Mouse (Mus musculus): Measurements from ENCODE around the gene Chrna9. TPM values are rescaled to one million over a fixed set of nuclear protein-coding genes. Genes with fewer than 3 reads are reported as not detected.

Gene Chrna9
- polyA plus RNA-seq, 1 experiment = 1.4 TPM

DNA sequence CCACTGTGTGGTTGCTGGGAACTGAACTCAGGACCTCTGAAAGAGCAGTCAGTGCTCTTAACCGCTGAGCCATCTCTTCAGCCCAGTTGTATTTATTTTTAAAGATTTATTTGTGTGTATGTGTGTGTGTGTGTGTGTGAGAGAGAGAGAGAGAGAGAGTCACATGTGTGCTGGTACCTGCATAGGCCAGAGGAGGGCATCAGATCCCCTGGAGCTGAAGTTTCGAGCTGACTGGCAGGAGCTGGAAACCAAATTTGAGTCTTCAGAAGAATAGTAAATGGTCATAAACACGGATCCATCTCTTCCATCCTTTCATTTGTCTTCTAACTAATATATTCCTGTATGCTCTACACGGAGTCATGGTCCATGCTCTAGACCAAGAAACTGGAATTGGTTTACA, 1.5 kb upstream of the Chrna9 start:
- no peak for TF ChIP-seq CTCF (IDR thresholded peaks at IDR 0.05; ENCODE audit: insufficient read depth, low read length)
- TF ChIP-seq POLR2A (IDR thresholded peaks at IDR 0.05; ENCODE audit: borderline replicate concordance, extremely low read depth, low read depth, low read length) = no peak
- Histone ChIP-seq H3K4me3 (replicated peaks; ENCODE audit: extremely low read depth, low read depth, low read length) (no peak overlapping the region), H3K4me1 (ENCODE audit: control insufficient read depth, insufficient read depth, low read length) (no peaks in the 10 kb centered on the region)
- DNase-seq = no peak
- 95% methylated on average over 4 of the region's 4 CpGs for WGBS

GRCm38 (mm10) chr5:65933764-65934163, 957 bp upstream of the Chrna9 start:
- DNase-seq = no peak
- Histone ChIP-seq H3K4me1 (ENCODE audit: control insufficient read depth, insufficient read depth, low read length) (no peaks in the 10 kb centered on the region), H3K4me3 (replicated peaks; ENCODE audit: extremely low read depth, low read depth, low read length) (no peak overlapping the region)
- 76% methylated on average over 2 of the region's 2 CpGs for WGBS
- TF ChIP-seq CTCF (IDR thresholded peaks at IDR 0.05; ENCODE audit: insufficient read depth, low read length) (no peak), POLR2A (IDR thresholded peaks at IDR 0.05; ENCODE audit: borderline replicate concordance, extremely low read depth, low read depth, low read length) (no peak)

DNA sequence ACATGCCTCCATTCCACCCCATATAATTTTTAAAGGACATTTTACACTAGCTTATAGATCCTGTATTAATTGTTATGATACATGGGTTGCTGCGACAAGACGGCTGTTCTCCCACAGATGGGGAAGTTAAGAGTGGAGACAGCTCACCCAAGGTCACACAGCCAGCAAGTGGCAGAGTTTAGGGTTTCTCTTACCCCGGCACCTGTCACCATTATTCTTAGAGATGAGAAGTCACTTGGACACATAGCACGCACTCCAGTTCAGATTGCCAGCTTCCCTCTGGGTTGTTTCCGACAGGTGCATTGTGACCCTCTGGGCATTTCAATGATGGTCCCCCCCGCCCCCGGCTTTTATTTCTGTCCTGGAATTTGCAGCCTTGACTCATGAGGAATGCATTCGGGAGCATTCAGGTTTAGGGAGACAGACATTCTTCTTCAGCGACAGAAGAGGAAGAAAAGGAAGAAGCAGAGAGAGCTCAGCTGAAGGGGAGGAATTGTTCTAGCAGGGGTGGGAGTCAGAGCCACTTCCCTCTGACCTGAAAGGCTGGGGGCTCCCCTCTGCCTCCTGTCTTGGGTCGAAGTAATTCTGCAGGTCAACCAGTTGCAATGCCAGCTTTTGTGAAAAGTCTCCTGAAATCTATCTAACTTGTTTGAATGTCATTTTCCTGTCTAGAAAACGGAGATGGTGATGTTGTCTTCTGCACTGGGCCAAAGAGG, 2.4 kb downstream of the Chrna9 start:
- TF ChIP-seq CTCF (IDR thresholded peaks at IDR 0.05; ENCODE audit: insufficient read depth, low read length) (no peak), POLR2A (IDR thresholded peaks at IDR 0.05; ENCODE audit: borderline replicate concordance, extremely low read depth, low read depth, low read length) (no peak)

DNA sequence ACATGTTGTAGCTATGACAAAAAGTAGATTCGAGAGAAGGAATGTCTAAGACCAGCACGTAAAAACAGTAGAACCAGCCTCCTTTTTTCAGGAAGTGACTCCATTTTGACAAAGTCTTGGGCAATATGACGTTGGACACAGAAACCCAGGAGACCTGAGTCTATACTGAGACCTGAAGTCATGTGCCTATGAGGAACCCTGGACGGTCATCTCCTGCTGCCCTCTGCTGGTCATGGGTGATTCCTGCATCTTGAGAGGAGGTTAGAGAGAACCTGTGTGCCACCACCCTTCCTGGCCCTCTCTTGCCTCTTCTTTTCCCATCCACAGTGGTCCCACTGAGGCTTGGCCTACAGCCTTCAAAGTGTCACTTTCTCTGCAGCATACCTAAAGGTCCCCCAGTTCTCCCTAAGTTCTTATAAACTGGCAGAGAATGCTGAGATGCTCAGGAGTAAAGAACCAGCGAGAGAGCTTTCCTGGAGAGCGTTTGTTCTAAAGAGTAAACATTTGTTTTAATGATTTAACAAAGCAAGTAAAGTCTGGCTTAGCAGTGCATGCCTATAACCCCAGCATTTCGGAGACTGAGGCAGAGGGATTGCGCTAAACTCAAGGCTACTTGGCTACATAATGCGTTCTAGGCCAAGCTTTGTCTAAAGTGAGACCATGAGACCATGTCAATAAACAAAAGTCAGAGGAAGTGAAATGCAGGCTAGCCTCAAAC, 3.4 kb downstream of the Chrna9 start:
- H3K4me3 ChIP-seq (replicated peaks; ENCODE audit: extremely low read depth, low read depth, low read length) = no peak overlapping the region
- TF ChIP-seq POLR2A (IDR thresholded peaks at IDR 0.05; ENCODE audit: borderline replicate concordance, extremely low read depth, low read depth, low read length) (no peak), CTCF (IDR thresholded peaks at IDR 0.05; ENCODE audit: insufficient read depth, low read length) (peak; percentile 98)
- 40% methylated on average over 9 of the region's 9 CpGs for WGBS
- DNase-seq = peak; percentile 80
- H3K4me1 ChIP-seq (ENCODE audit: control insufficient read depth, insufficient read depth, low read length) = no peaks in the 10 kb centered on the region

More for the DNA sequence above, 2.4 kb downstream of the Chrna9 start:
- H3K4me1 ChIP-seq (ENCODE audit: control insufficient read depth, insufficient read depth, low read length) = no peaks in the 10 kb centered on the region
- no peak overlapping the region for H3K4me3 ChIP-seq (replicated peaks; ENCODE audit: extremely low read depth, low read depth, low read length)
- WGBS = 53% methylated on average over 11 of the region's 11 CpGs
- DNase-seq = no peak

DNA sequence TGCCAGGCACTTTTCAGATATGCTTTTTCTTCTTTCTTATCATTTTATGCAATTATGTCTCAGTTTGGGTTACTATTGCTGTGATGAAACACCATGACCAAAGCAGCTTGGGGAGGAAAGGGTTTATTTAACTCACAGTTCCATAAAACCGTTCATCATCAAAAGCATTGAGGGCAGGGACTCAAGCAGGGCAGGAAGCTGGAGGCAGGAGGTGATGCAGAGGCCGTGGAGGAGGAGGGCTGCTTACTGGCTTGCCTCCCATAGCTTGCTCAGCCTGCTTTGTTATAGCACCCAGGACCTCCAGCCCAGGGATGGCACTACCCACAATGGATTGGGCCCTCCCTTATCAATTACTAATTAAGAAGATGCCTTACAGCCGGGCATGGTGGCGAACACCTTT, 6.4 kb downstream of the Chrna9 start:
- WGBS = 54% methylated on average over 4 of the region's 4 CpGs
- TF ChIP-seq CTCF (IDR thresholded peaks at IDR 0.05; ENCODE audit: insufficient read depth, low read length) (no peak), POLR2A (IDR thresholded peaks at IDR 0.05; ENCODE audit: borderline replicate concordance, extremely low read depth, low read depth, low read length) (no peak)
- Histone ChIP-seq H3K4me1 (ENCODE audit: control insufficient read depth, insufficient read depth, low read length) (no peaks in the 10 kb centered on the region), H3K4me3 (replicated peaks; ENCODE audit: extremely low read depth, low read depth, low read length) (no peak overlapping the region)
- no peak for DNase-seq

- 82% methylated on average over 3 of the region's 3 CpGs for WGBS
- no peak for DNase-seq
- TF ChIP-seq CTCF (IDR thresholded peaks at IDR 0.05; ENCODE audit: insufficient read depth, low read length) = no peak
- TF ChIP-seq POLR2A (IDR thresholded peaks at IDR 0.05; ENCODE audit: borderline replicate concordance, extremely low read depth, low read depth, low read length) = no peak
- no peak overlapping the region for H3K4me3 ChIP-seq (replicated peaks; ENCODE audit: extremely low read depth, low read depth, low read length)
- no peaks in the 10 kb centered on the region for H3K4me1 ChIP-seq (ENCODE audit: control insufficient read depth, insufficient read depth, low read length)
These were observed 15.1 kb downstream of the Chrna9 start for GRCm38 (mm10) chr5:65949822-65950221.

DNA sequence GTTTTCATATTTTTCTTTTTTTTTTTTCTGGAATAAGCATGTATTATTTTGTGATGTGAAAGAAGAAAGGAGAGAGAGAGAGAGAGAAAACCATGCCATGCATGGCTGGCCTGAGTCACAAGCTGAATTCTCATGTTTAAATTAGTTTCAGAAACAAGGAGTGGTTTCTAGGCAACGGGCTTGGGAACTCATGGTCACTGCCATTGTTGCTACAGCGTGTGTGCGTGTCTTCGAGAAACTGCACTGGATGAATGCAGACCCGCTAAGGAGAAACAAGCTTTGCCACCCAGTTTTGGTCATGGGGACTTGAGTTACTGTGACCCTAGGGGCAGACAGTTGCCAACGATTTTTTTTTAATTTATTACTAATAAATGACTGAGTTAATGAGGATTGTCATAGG, 15.5 kb downstream of the Chrna9 start:
- DNase-seq = no peak

DNA sequence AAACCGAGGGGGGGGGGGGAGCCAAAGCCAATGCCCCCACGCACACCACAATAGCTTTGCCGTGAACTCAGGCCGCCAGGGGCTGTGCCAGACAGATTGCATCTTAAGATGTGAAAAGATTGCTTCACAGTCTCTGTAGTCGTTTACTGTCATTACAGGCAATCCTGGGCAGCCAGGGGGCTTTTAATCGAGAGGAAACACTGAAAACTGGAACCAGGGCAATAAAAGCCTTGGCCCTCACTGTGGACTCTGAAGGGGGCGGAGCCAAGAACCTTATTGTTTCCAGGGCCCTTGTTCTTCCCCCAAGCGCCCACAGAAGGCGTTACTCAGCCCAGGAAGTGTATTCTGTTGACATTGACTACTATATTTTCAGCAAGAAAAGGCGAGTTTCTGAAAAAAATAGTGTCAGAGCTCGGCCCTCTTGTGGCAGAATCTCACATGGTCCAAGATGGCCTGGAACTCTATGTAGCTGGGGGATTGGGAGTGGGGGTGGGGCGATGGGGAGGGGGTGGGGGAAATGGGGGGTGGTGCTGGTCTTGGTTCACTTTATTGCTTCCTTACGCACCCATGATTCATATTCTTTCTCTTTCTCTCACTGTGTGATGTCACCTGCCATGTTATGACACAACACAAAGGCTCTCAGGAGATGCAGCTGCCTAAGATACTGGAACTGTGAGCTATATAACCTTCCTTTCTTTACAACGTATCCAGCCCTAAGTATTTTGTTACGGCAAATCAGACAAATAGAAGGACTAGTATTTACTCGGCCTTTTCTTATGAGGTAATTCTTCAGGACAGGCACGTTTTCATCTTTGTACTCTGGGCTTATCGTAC, 16.2 kb downstream of the Chrna9 start:
- TF ChIP-seq CTCF (IDR thresholded peaks at IDR 0.05; ENCODE audit: insufficient read depth, low read length) = no peak
- no peak for TF ChIP-seq POLR2A (IDR thresholded peaks at IDR 0.05; ENCODE audit: borderline replicate concordance, extremely low read depth, low read depth, low read length)
- no peak for DNase-seq
- 66% methylated on average over 18 of the region's 18 CpGs for WGBS

More for the DNA sequence above, 15.5 kb downstream of the Chrna9 start:
- WGBS = 44% methylated on average over 6 of the region's 6 CpGs
- Histone ChIP-seq H3K4me3 (replicated peaks; ENCODE audit: extremely low read depth, low read depth, low read length) (no peak overlapping the region), H3K4me1 (ENCODE audit: control insufficient read depth, insufficient read depth, low read length) (no peaks in the 10 kb centered on the region)
- TF ChIP-seq CTCF (IDR thresholded peaks at IDR 0.05; ENCODE audit: insufficient read depth, low read length) (no peak), POLR2A (IDR thresholded peaks at IDR 0.05; ENCODE audit: borderline replicate concordance, extremely low read depth, low read depth, low read length) (no peak)

GRCm38 (mm10) chr5:65951513-65951909, 16.8 kb downstream of the Chrna9 start:
- 70% methylated on average over 4 of the region's 4 CpGs for WGBS
- TF ChIP-seq POLR2A (IDR thresholded peaks at IDR 0.05; ENCODE audit: borderline replicate concordance, extremely low read depth, low read depth, low read length) (no peak), CTCF (IDR thresholded peaks at IDR 0.05; ENCODE audit: insufficient read depth, low read length) (no peak)
- DNase-seq = no peak
- Histone ChIP-seq H3K4me3 (replicated peaks; ENCODE audit: extremely low read depth, low read depth, low read length) (no peak overlapping the region), H3K4me1 (ENCODE audit: control insufficient read depth, insufficient read depth, low read length) (no peaks in the 10 kb centered on the region)

More for the DNA sequence above, 16.2 kb downstream of the Chrna9 start:
- H3K4me1 ChIP-seq (ENCODE audit: control insufficient read depth, insufficient read depth, low read length) = no peaks in the 10 kb centered on the region
- no peak overlapping the region for H3K4me3 ChIP-seq (replicated peaks; ENCODE audit: extremely low read depth, low read depth, low read length)
